Mouse (Mus musculus): ENCODE data around the gene Fam160a2.
A peak's percentile ranks its signal among the peaks of the same experiment; 100 is the strongest.

Fam160a2 gene

GRCm38 (mm10) chr7:105399935-105400624 lies at the start of gene Fam160a2:
TSS of gene Fam160a2 (minus strand) at chr7:105400054.
- peak; percentile 97 to 99 for DNase-seq (ENCODE audit: low spot score in 2 of 2)

GRCm38 (mm10) chr7:105445076-105445475 lies 45.2 kb upstream of the Fam160a2 start:
- no peak for DNase-seq (ENCODE audit: low spot score in 2 of 2)

- DNase-seq (ENCODE audit: low spot score in 2 of 2) = no peak
These were observed 41.6 kb upstream of the Fam160a2 start for GRCm38 (mm10) chr7:105441426-105441825.

GRCm38 (mm10) chr7:105437979-105438772 lies 38.3 kb upstream of the Fam160a2 start:
- no peak for DNase-seq (ENCODE audit: low spot score in 2 of 2)

GRCm38 (mm10) chr7:105434798-105435197 lies 34.9 kb upstream of the Fam160a2 start:
- DNase-seq (ENCODE audit: low spot score in 2 of 2) = no peak

GRCm38 (mm10) chr7:105433859-105434258 lies 34.0 kb upstream of the Fam160a2 start:
- no peak for DNase-seq (ENCODE audit: low spot score in 2 of 2)

GRCm38 (mm10) chr7:105432058-105432457 lies 32.2 kb upstream of the Fam160a2 start:
- no peak for DNase-seq (ENCODE audit: low spot score in 2 of 2)

- DNase-seq (ENCODE audit: low spot score in 2 of 2) = no peak
These were observed 26.2 kb upstream of the Fam160a2 start for GRCm38 (mm10) chr7:105426051-105426450.

- DNase-seq (ENCODE audit: low spot score in 2 of 2) = peak; percentile 8 to 32
These were observed 25.7 kb upstream of the Fam160a2 start, which contains the start of gene Cckbr for GRCm38 (mm10) chr7:105425424-105426043. TSS of gene Cckbr (plus strand) at chr7:105425731.

- no peak for DNase-seq (ENCODE audit: low spot score in 2 of 2)
These were observed 24.5 kb upstream of the Fam160a2 start for GRCm38 (mm10) chr7:105424368-105424767.

GRCm38 (mm10) chr7:105420903-105421302 lies 21.0 kb upstream of the Fam160a2 start:
- no peak for DNase-seq (ENCODE audit: low spot score in 2 of 2)

GRCm38 (mm10) chr7:105418106-105418505 lies 18.3 kb upstream of the Fam160a2 start:
- DNase-seq (ENCODE audit: low spot score in 2 of 2) = no peak

- DNase-seq (ENCODE audit: low spot score in 2 of 2) = no peak
These were observed 16.7 kb upstream of the Fam160a2 start for GRCm38 (mm10) chr7:105416529-105416928.

GRCm38 (mm10) chr7:105414385-105414784 lies 14.5 kb upstream of the Fam160a2 start:
- DNase-seq (ENCODE audit: low spot score in 2 of 2) = no peak

- peak; percentile 50 to 86 for DNase-seq (ENCODE audit: low spot score in 2 of 2)
These were observed 12.2 kb upstream of the Fam160a2 start for GRCm38 (mm10) chr7:105411874-105412632.

GRCm38 (mm10) chr7:105406322-105406721 lies 6.5 kb upstream of the Fam160a2 start:
- DNase-seq (ENCODE audit: low spot score in 2 of 2) = no peak

- DNase-seq (ENCODE audit: low spot score in 2 of 2) = no peak
These were observed 4.4 kb upstream of the Fam160a2 start, which contains the start of gene Cnga4 for GRCm38 (mm10) chr7:105404268-105404667. TSS of gene Cnga4 (plus strand) at chr7:105404568.

GRCm38 (mm10) chr7:105399058-105399934 lies 558 bp downstream of the Fam160a2 start:
- DNase-seq (ENCODE audit: low spot score in 2 of 2) = no peak

GRCm38 (mm10) chr7:105396126-105396525 lies 3.7 kb downstream of the Fam160a2 start:
- no peak for DNase-seq (ENCODE audit: low spot score in 2 of 2)

GRCm38 (mm10) chr7:105395131-105395820 lies 4.6 kb downstream of the Fam160a2 start:
- DNase-seq (ENCODE audit: low spot score in 2 of 2) = no peak

All from cerebellum, postnatal 4 days (tissue).